Mouse (Mus musculus) ES-E14 (cell line): Measurements from ENCODE around the gene Gm12166.

Experiments
- CHD2 ChIP-seq: IDR thresholded peaks from 2 replicates; pipeline ENCODE4 v1.6.1; 2014; ENCODE audit warnings: mild to moderate bottlenecking, low read depth, low read length, inconsistent platforms
- HCFC1 ChIP-seq: IDR thresholded peaks from 2 replicates; pipeline ENCODE4 v1.6.1; 2012; ENCODE audit warnings: low read length, inconsistent platforms, borderline replicate concordance; ENCODE audit not compliant: insufficient read depth
- MAFK ChIP-seq: IDR thresholded peaks from 2 replicates; pipeline ENCODE4 v1.6.1; 2014; ENCODE audit warnings: mild to moderate bottlenecking, low read depth, low read length, inconsistent platforms; ENCODE audit not compliant: insufficient read depth

DNA sequence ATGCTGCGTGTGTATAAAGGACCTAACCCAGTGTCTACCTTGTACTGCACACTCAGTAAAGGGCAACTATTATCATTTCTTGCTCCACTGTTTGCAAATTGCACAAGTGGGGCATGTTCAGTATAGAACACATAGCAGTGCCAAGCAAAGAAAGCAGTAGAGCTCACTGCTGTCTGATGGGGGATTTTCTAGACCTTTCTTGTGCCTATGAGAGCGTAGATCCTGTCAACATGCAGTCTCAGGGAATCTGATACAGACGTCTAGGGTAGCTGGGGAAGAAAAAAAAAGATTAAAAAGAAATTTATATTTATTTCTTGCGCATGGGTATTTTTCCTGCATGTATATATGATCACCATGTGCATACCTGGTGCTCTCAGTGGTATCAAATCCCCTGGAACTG is 18.0 kb upstream of the Gm12166 start:
- TF ChIP-seq HCFC1, result no peak
- TF ChIP-seq MAFK, result no peak
- TF ChIP-seq CHD2, result no peak
